ENCODE assay signal across 15 mouse cellular contexts in genomic region chr4:133070388-133070787, GRCm38 (mm10). TPM values are rescaled to one million over a fixed set of nuclear protein-coding genes. Genes with fewer than 3 reads are reported as not detected.
DNase-seq lines count a peak whose midpoint lies in the region; ATAC-seq and TF ChIP-seq lines count a peak whose summit lies in the region.
"Had no signal": no experiment of that assay in that cellular context is flagged by ENCODE, and none has a peak within 500 bp of the region (broad histone marks: within the 10 kb centered on the region; RNA-seq: fewer than 3 reads in every experiment).

No protein-coding gene starts in this region.

- no peaks in the 10 kb centered on the region for H3K27me3 ChIP-seq in heart, embryonic 14.5 days (ENCODE audit: control insufficient read depth, insufficient read depth, low read length)
- H3K27me3 ChIP-seq in midbrain, embryonic 14.5 days (ENCODE audit: control insufficient read depth, insufficient read depth, low read length) = no peaks in the 10 kb centered on the region
- H3K27me3 ChIP-seq in midbrain, postnatal 0 days (ENCODE audit: insufficient read depth, low read length) = no peaks in the 10 kb centered on the region
- H3K27me3 ChIP-seq in embryonic facial prominence, embryonic 13.5 days = no peaks in the 10 kb centered on the region
- H3K27me3 ChIP-seq in stomach, embryonic 16.5 days (ENCODE audit: control insufficient read depth, insufficient read depth, low read length) = no peaks in the 10 kb centered on the region
- H3K27me3 ChIP-seq in liver, embryonic 12.5 days (replicated peaks) = no peaks in the 10 kb centered on the region
- H3K27me3 ChIP-seq: limb, embryonic 13.5 days; lung, embryonic 15.5 days had no signal

- H3K4me1 ChIP-seq in heart, embryonic 14.5 days (ENCODE audit: control insufficient read depth in 2 of 2, insufficient read depth in 2 of 2, low read length in 2 of 2) = peaks cover 41 to 49% of the 10 kb centered on the region in 2 experiments
- peaks cover 27% of the 10 kb centered on the region for H3K4me1 ChIP-seq in midbrain, embryonic 14.5 days (ENCODE audit: control insufficient read depth, insufficient read depth, low read length)
- H3K4me1 ChIP-seq in midbrain, postnatal 0 days (ENCODE audit: insufficient read depth, low read length) = peaks cover 23% of the 10 kb centered on the region
- peaks cover 36% of the 10 kb centered on the region for H3K4me1 ChIP-seq in embryonic facial prominence, embryonic 13.5 days
- H3K4me1 ChIP-seq in stomach, embryonic 16.5 days (ENCODE audit: control insufficient read depth, insufficient read depth, low read length) = peaks cover 25% of the 10 kb centered on the region
- peaks cover 32% of the 10 kb centered on the region for H3K4me1 ChIP-seq in liver, embryonic 12.5 days

- ATAC-seq in heart, embryonic 14.5 days (ENCODE audit: insufficient number of reproducible peaks, insufficient read depth, low FRiP score, low read depth) = no peak
- no peak for ATAC-seq in midbrain, embryonic 14.5 days (ENCODE audit: low FRiP score, low TSS enrichment)
- ATAC-seq in midbrain, postnatal 0 days (ENCODE audit: low FRiP score) = no peak
- no peak for ATAC-seq in embryonic facial prominence, embryonic 13.5 days (ENCODE audit: insufficient number of reproducible peaks, insufficient read depth, low FRiP score, low TSS enrichment, low read depth)
- no peak for ATAC-seq in stomach, embryonic 16.5 days (ENCODE audit: insufficient read depth, low FRiP score)
- no peak for ATAC-seq in liver, embryonic 12.5 days

- H3K4me2 ChIP-seq in heart, embryonic 14.5 days (ENCODE audit: low read length) = no peak overlapping the region
- H3K4me2 ChIP-seq in midbrain, embryonic 14.5 days (ENCODE audit: low read length) = no peak overlapping the region
- H3K4me2 ChIP-seq in midbrain, postnatal 0 days (ENCODE audit: low read depth, low read length, poor library complexity, severe bottlenecking) = no peak overlapping the region
- H3K4me2 ChIP-seq in embryonic facial prominence, embryonic 13.5 days = no peak overlapping the region
- no peak overlapping the region for H3K4me2 ChIP-seq in stomach, embryonic 16.5 days (ENCODE audit: low read depth, low read length)
- no peak overlapping the region for H3K4me2 ChIP-seq in liver, embryonic 12.5 days
- H3K4me2 ChIP-seq: limb, embryonic 13.5 days; lung, embryonic 15.5 days; midbrain, embryonic 11.5 days had no signal

- peaks cover 87% of the 10 kb centered on the region for H3K36me3 ChIP-seq in heart, embryonic 14.5 days (ENCODE audit: control insufficient read depth, insufficient read depth, low read length)
- peaks cover 37% of the 10 kb centered on the region for H3K36me3 ChIP-seq in midbrain, embryonic 14.5 days (ENCODE audit: control insufficient read depth, insufficient read depth, low read length)
- H3K36me3 ChIP-seq in midbrain, postnatal 0 days (ENCODE audit: insufficient read depth, low read length) = peaks cover 20% of the 10 kb centered on the region
- H3K36me3 ChIP-seq in embryonic facial prominence, embryonic 13.5 days = peaks cover 93% of the 10 kb centered on the region
- H3K36me3 ChIP-seq in stomach, embryonic 16.5 days (ENCODE audit: control insufficient read depth, insufficient read depth, low read length) = peaks cover 7% of the 10 kb centered on the region; the same call in 1 of the 2 replicates
- H3K36me3 ChIP-seq in liver, embryonic 12.5 days = peaks cover 47% of the 10 kb centered on the region

- H3K9ac ChIP-seq in heart, embryonic 14.5 days (ENCODE audit: low read length) = peak overlapping the region; percentile 18; the same call in 1 of the 2 replicates
- 0 out of 2 replicates have a peak overlapping the region, but pooled peaks have one; percentile 2 for H3K9ac ChIP-seq in midbrain, embryonic 14.5 days (replicated peaks; ENCODE audit: low read length)
- no peak overlapping the region for H3K9ac ChIP-seq in midbrain, postnatal 0 days (replicated peaks; ENCODE audit: low read length, poor library complexity, severe bottlenecking)
- 0 out of 2 replicates have a peak overlapping the region, but pooled peaks have one; percentile 0 for H3K9ac ChIP-seq in embryonic facial prominence, embryonic 13.5 days
- H3K9ac ChIP-seq in stomach, embryonic 16.5 days (ENCODE audit: low read length) = 0 out of 2 replicates have a peak overlapping the region, but pooled peaks have one; percentile 20
- H3K9ac ChIP-seq in liver, embryonic 12.5 days = no peak overlapping the region
- H3K9ac ChIP-seq: lung, embryonic 15.5 days had no signal

- DNase-seq in heart, postnatal 36 days = no peak
- DNase-seq in midbrain, embryonic 14.5 days = no peak
- no peak for DNase-seq in midbrain, postnatal 0 days (ENCODE audit: low spot score)
- no peak for DNase-seq in thymus, postnatal 4 days
- DNase-seq: cerebellum, adult 9-11 months; kidney, adult 18-20 months; right cerebral cortex, postnatal 25 days had no signal

- no peak overlapping the region for H3K4me3 ChIP-seq in heart, embryonic 14.5 days (ENCODE audit: control insufficient read depth in 1 of 2, insufficient read depth in 1 of 2, low read depth in 1 of 2, low read length in 2 of 2)
- no peak overlapping the region for H3K4me3 ChIP-seq in midbrain, embryonic 14.5 days (replicated peaks; ENCODE audit: low read depth, low read length)
- H3K4me3 ChIP-seq in midbrain, postnatal 0 days (ENCODE audit: low read depth, low read length) = no peak overlapping the region
- H3K4me3 ChIP-seq in embryonic facial prominence, embryonic 13.5 days = no peak overlapping the region
- no peak overlapping the region for H3K4me3 ChIP-seq in stomach, embryonic 16.5 days (replicated peaks; ENCODE audit: low read length)
- no peak overlapping the region for H3K4me3 ChIP-seq in liver, embryonic 12.5 days
- H3K4me3 ChIP-seq: hindbrain, embryonic 10.5 days; limb, embryonic 13.5 days; lung, embryonic 15.5 days had no signal

- intact Hi-C loops in heart, postnatal 36 days (cut with DNase I) = no loop called here

- peak overlapping the region; percentile 39 to 55; a peak in 3 of 4 replicates for H3K27ac ChIP-seq in heart, embryonic 14.5 days (replicated peaks in 1 of 2; ENCODE audit: control insufficient read depth in 1 of 2, insufficient read depth in 1 of 2, low read depth in 2 of 2, low read length in 2 of 2)
- no peak overlapping the region; the same call in 1 of the 2 replicates for H3K27ac ChIP-seq in midbrain, embryonic 14.5 days (replicated peaks; ENCODE audit: low read depth, low read length)
- H3K27ac ChIP-seq in midbrain, postnatal 0 days (ENCODE audit: low read depth, low read length) = no peak overlapping the region
- no peak overlapping the region for H3K27ac ChIP-seq in embryonic facial prominence, embryonic 13.5 days
- peak overlapping the region; percentile 50 for H3K27ac ChIP-seq in stomach, embryonic 16.5 days (ENCODE audit: low read length)
- H3K27ac ChIP-seq in liver, embryonic 12.5 days = no peak overlapping the region
- H3K27ac ChIP-seq: limb, embryonic 13.5 days; lung, embryonic 15.5 days had no signal

- 55% methylated on average over 3 of the region's 3 CpGs for WGBS in heart, embryonic 14.5 days
- WGBS in midbrain, embryonic 14.5 days = 88% methylated on average over 3 of the region's 3 CpGs
- WGBS in midbrain, postnatal 0 days = 78% methylated on average over 3 of the region's 3 CpGs
- WGBS in embryonic facial prominence, embryonic 13.5 days = 69% methylated on average over 3 of the region's 3 CpGs
- 82% methylated on average over 3 of the region's 3 CpGs for WGBS in stomach, embryonic 16.5 days
- 79% methylated on average over 3 of the region's 3 CpGs for WGBS in liver, embryonic 12.5 days (ENCODE audit: insufficient replicate concordance)

- H3K9me3 ChIP-seq in heart, embryonic 14.5 days (ENCODE audit: control insufficient read depth, low read length) = no peaks in the 10 kb centered on the region
- H3K9me3 ChIP-seq in midbrain, embryonic 14.5 days (ENCODE audit: control insufficient read depth, low read length) = no peaks in the 10 kb centered on the region
- H3K9me3 ChIP-seq in midbrain, postnatal 0 days (ENCODE audit: low read length) = no peaks in the 10 kb centered on the region
- no peaks in the 10 kb centered on the region for H3K9me3 ChIP-seq in embryonic facial prominence, embryonic 13.5 days
- H3K9me3 ChIP-seq in stomach, embryonic 16.5 days (replicated peaks; ENCODE audit: control insufficient read depth, low read length) = no peaks in the 10 kb centered on the region
- H3K9me3 ChIP-seq in liver, embryonic 12.5 days (replicated peaks) = no peaks in the 10 kb centered on the region
- H3K9me3 ChIP-seq: hindbrain, embryonic 10.5 days; limb, embryonic 13.5 days; lung, embryonic 15.5 days had no signal

- TF ChIP-seq CTCF in midbrain, postnatal 0 days (IDR thresholded peaks at IDR 0.05) = no peak

RNA-seq across cellular contexts. Expression of gene Ahdc1, which starts 59.3 kb away (rescaled TPM):
- polyA plus RNA-seq in heart, embryonic 14.5 days (2014; fragmentation: Nextera tagmentation; extraction: Ambion mirVana) = 7.1 and 9.0 TPM in 2 replicates
- 10 to 100 TPM; 41.9 to 50.8 TPM for total RNA-seq in heart, postnatal 36 days (2021)
- polyA plus RNA-seq in midbrain, embryonic 14.5 days (2014; fragmentation: Nextera tagmentation; extraction: Ambion mirVana) = 13.0 and 15.3 TPM in 2 replicates
- total RNA-seq in midbrain, postnatal 0 days (2014; rRNA removed) = 105 and 115 TPM in 2 replicates
- polyA plus RNA-seq in midbrain, postnatal 0 days (2015; fragmentation: Nextera tagmentation; extraction: Ambion mirVana) = 9.2 and 11.0 TPM in 2 replicates
- 12.8 and 14.3 TPM in 2 replicates for polyA plus RNA-seq in embryonic facial prominence, embryonic 13.5 days (2015; fragmentation: Nextera tagmentation; extraction: Ambion mirVana)
- polyA plus RNA-seq in stomach, embryonic 16.5 days (2015; fragmentation: Nextera tagmentation; extraction: Ambion mirVana) = 4.9 and 7.1 TPM in 2 replicates
- polyA plus RNA-seq in liver, embryonic 12.5 days (2016; fragmentation: Nextera tagmentation; extraction: Ambion mirVana) = 2.9 and 3.2 TPM in 2 replicates

RNA-seq across cellular contexts. Expression of gene Wasf2, which starts 59.9 kb away (rescaled TPM):
- 50.7 and 68.6 TPM in 2 replicates for polyA plus RNA-seq in heart, embryonic 14.5 days (2014; fragmentation: Nextera tagmentation; extraction: Ambion mirVana)
- total RNA-seq in heart, postnatal 36 days (2021) = 10 to 100 TPM; 81.4 to 89.2 TPM
- polyA plus RNA-seq in midbrain, embryonic 14.5 days (2014; fragmentation: Nextera tagmentation; extraction: Ambion mirVana) = 19.6 and 23.1 TPM in 2 replicates
- total RNA-seq in midbrain, postnatal 0 days (2014; rRNA removed) = 18.3 and 19.6 TPM in 2 replicates
- 19.1 and 26.0 TPM in 2 replicates for polyA plus RNA-seq in midbrain, postnatal 0 days (2015; fragmentation: Nextera tagmentation; extraction: Ambion mirVana)
- polyA plus RNA-seq in embryonic facial prominence, embryonic 13.5 days (2015; fragmentation: Nextera tagmentation; extraction: Ambion mirVana) = 118 and 142 TPM in 2 replicates
- polyA plus RNA-seq in stomach, embryonic 16.5 days (2015; fragmentation: Nextera tagmentation; extraction: Ambion mirVana) = 84.3 and 98.6 TPM in 2 replicates
- polyA plus RNA-seq in liver, embryonic 12.5 days (2016; fragmentation: Nextera tagmentation; extraction: Ambion mirVana) = 35.9 and 42.2 TPM in 2 replicates

Comparison
In these comparisons a context has a peak if more than half of its experiments do, and no peak if none do; other contexts are left out.
1. H3K9ac ChIP-seq: peak in heart, embryonic 14.5 days (single experiment), midbrain, embryonic 14.5 days (single experiment), embryonic facial prominence, embryonic 13.5 days (single experiment) and stomach, embryonic 16.5 days (single experiment); none in midbrain, postnatal 0 days (single experiment) and liver, embryonic 12.5 days (single experiment).
2. H3K27ac ChIP-seq: peak in heart, embryonic 14.5 days (2 of 2) and stomach, embryonic 16.5 days (single experiment); none in midbrain, embryonic 14.5 days (single experiment), midbrain, postnatal 0 days (single experiment), embryonic facial prominence, embryonic 13.5 days (single experiment) and liver, embryonic 12.5 days (single experiment).